Mouse (Mus musculus) stomach, embryonic 16.5 days (tissue): ENCODE data around the gene Sash1. TPM values are rescaled to one million over a fixed set of nuclear protein-coding genes. Genes with fewer than 3 reads are reported as not detected.
A peak's percentile ranks its signal among the peaks of the same experiment; 100 is the strongest.
"Not testable (repeated sequence)": the region's sequence is repeated elsewhere in the genome, so short reads cannot be mapped to it uniquely, and the experiment has no call there.

ENCODE experiments used
- ATAC-seq: fragments of 200-750 bp; cut with Nextera tagmentation; 2 replicates; pipeline ENCODE4 v1.8.0; 2017; ENCODE audit warnings: moderate number of reproducible peaks, moderate TSS enrichment; ENCODE audit not compliant: insufficient read depth, low FRiP score
- H3K27ac ChIP-seq: fragments of 300-500 bp; sonication (generic); 2 replicates; pipeline ENCODE4 v1.5.1; 2014; ENCODE audit warnings: low read length
- H3K27me3 ChIP-seq: fragments of 300-500 bp; sonication (generic); 2 replicates; pipeline ENCODE4 v1.6.1; 2014; ENCODE audit warnings: low read length, control low read depth, mixed read lengths; ENCODE audit not compliant: control insufficient read depth, insufficient read depth
- H3K36me3 ChIP-seq: fragments of 300-500 bp; sonication (generic); 2 replicates; pipeline ENCODE4 v1.6.1; 2014; ENCODE audit warnings: low read length; ENCODE audit not compliant: control insufficient read depth, insufficient read depth
- H3K4me1 ChIP-seq: fragments of 300-500 bp; sonication (generic); 2 replicates; pipeline ENCODE4 v1.6.1; 2014; ENCODE audit warnings: low read length, control low read depth, mixed read lengths; ENCODE audit not compliant: control insufficient read depth, insufficient read depth
- H3K4me2 ChIP-seq: fragments of 300-500 bp; sonication (generic); 2 replicates; pipeline ENCODE4 v1.6.1; 2014; ENCODE audit warnings: low read depth, low read length, mixed read lengths
- H3K4me3 ChIP-seq: fragments of 300-500 bp; sonication (generic); replicated peaks from 2 replicates; pipeline ENCODE4 v1.5.1; 2014; ENCODE audit warnings: mild to moderate bottlenecking, low read length
- H3K9ac ChIP-seq: fragments of 300-500 bp; sonication (generic); 2 replicates; pipeline ENCODE4 v1.6.1; 2014; ENCODE audit warnings: low read length
- H3K9me3 ChIP-seq: fragments of 300-500 bp; sonication (generic); replicated peaks from 2 replicates; pipeline ENCODE4 v1.6.1; 2016; ENCODE audit warnings: low read length, control low read depth; ENCODE audit not compliant: control insufficient read depth
- WGBS: fragments of 180-500 bp; shearing (Covaris S2); extraction: QIAGEN DNeasy Blood & Tissue Kit; methylation state at CpG from one replicate; pipeline ENCODE4 v1.1.7; 2014; 5-methylcytosine and 5-hydroxymethylcytosine counted together
- polyA plus RNA-seq: library from polyadenylated mRNA; unstranded; fragments of >200 nt; fragmentation: Nextera tagmentation; extraction: Ambion mirVana; gene quantifications from 2 replicates; pipeline ENCODE4 v1.2.1, GENCODE M21; 2015

The Sash1 gene
- polyA plus RNA-seq, 1 experiment from 2014 or later: 2.9 TPM

GRCm38 (mm10) chr10:8717171-8717570 is 168.7 kb downstream of the Sash1 start:
- H3K4me2 ChIP-seq: no peak overlapping the region
- H3K36me3 ChIP-seq: no peaks in the 10 kb centered on the region
- no peaks in the 10 kb centered on the region for H3K9me3 ChIP-seq
- H3K4me1 ChIP-seq: no peaks in the 10 kb centered on the region
- no peak overlapping the region for H3K9ac ChIP-seq
- ATAC-seq: no peak
- 78% methylated on average over 5 of the region's 5 CpGs for WGBS
- no peak overlapping the region for H3K4me3 ChIP-seq
- H3K27me3 ChIP-seq: no peaks in the 10 kb centered on the region
- H3K27ac ChIP-seq: no peak overlapping the region

- Histone ChIP-seq H3K27ac (no peak overlapping the region), H3K9me3 (no peaks in the 10 kb centered on the region), H3K9ac (no peak overlapping the region), H3K27me3 (no peaks in the 10 kb centered on the region), H3K36me3 (no peaks in the 10 kb centered on the region), H3K4me1 (no peaks in the 10 kb centered on the region), H3K4me3 (no peak overlapping the region), H3K4me2 (no peak overlapping the region)
- WGBS: 15% methylated on average over 12 of the region's 12 CpGs
- ATAC-seq: peak; percentile 62; the same call in 1 of the 2 replicates
These were observed 170.1 kb downstream of the Sash1 start for GRCm38 (mm10) chr10:8715679-8716284.

GRCm38 (mm10) chr10:8696636-8697035 is 189.2 kb downstream of the Sash1 start:
- not testable (repeated sequence) for H3K9ac ChIP-seq, H3K4me1 ChIP-seq, H3K4me3 ChIP-seq, ATAC-seq, H3K4me2 ChIP-seq, H3K27me3 ChIP-seq, H3K27ac ChIP-seq, H3K9me3 ChIP-seq, H3K36me3 ChIP-seq
- 97% methylated on average over 1 of the region's 1 CpGs for WGBS

- H3K27ac ChIP-seq: no peak overlapping the region
- H3K4me3 ChIP-seq: no peak overlapping the region
- H3K9me3 ChIP-seq: no peaks in the 10 kb centered on the region
- no peaks in the 10 kb centered on the region for H3K27me3 ChIP-seq
- no peak for ATAC-seq
- H3K4me1 ChIP-seq: no peaks in the 10 kb centered on the region
- H3K9ac ChIP-seq: no peak overlapping the region
- no peaks in the 10 kb centered on the region for H3K36me3 ChIP-seq
- H3K4me2 ChIP-seq: no peak overlapping the region
- WGBS: 84% methylated on average over 7 of the region's 7 CpGs
These were observed 191.8 kb downstream of the Sash1 start for GRCm38 (mm10) chr10:8693996-8694500.

GRCm38 (mm10) chr10:8693561-8693960 is 192.3 kb downstream of the Sash1 start:
- H3K4me2 ChIP-seq: no peak overlapping the region
- H3K27ac ChIP-seq: no peak overlapping the region
- H3K9ac ChIP-seq: no peak overlapping the region
- no peak overlapping the region for H3K4me3 ChIP-seq
- no peaks in the 10 kb centered on the region for H3K4me1 ChIP-seq
- ATAC-seq: no peak
- WGBS: 84% methylated on average over 4 of the region's 4 CpGs
- no peaks in the 10 kb centered on the region for H3K36me3 ChIP-seq
- H3K27me3 ChIP-seq: no peaks in the 10 kb centered on the region
- no peaks in the 10 kb centered on the region for H3K9me3 ChIP-seq

GRCm38 (mm10) chr10:8692531-8692930 is 193.3 kb downstream of the Sash1 start:
- Histone ChIP-seq H3K27ac (no peak overlapping the region), H3K4me3 (no peak overlapping the region), H3K4me2 (no peak overlapping the region), H3K9me3 (no peaks in the 10 kb centered on the region), H3K4me1 (no peaks in the 10 kb centered on the region), H3K27me3 (no peaks in the 10 kb centered on the region), H3K36me3 (no peaks in the 10 kb centered on the region), H3K9ac (no peak overlapping the region)
- 94% methylated on average over 2 of the region's 2 CpGs for WGBS
- no peak for ATAC-seq

GRCm38 (mm10) chr10:8686219-8686618 is 199.7 kb downstream of the Sash1 start:
- Histone ChIP-seq H3K9ac (no peak overlapping the region), H3K27ac (no peak overlapping the region), H3K4me2 (no peak overlapping the region), H3K9me3 (0 out of 2 replicates have a peak, but pooled peaks cover 5% of the 10 kb centered on the region), H3K4me1 (no peaks in the 10 kb centered on the region), H3K36me3 (no peaks in the 10 kb centered on the region), H3K27me3 (no peaks in the 10 kb centered on the region), H3K4me3 (no peak overlapping the region)
- ATAC-seq: no peak
- 93% methylated on average over 1 of the region's 1 CpGs for WGBS

GRCm38 (mm10) chr10:8685269-8685668 is 200.6 kb downstream of the Sash1 start:
- WGBS: 88% methylated on average over 7 of the region's 7 CpGs
- Histone ChIP-seq H3K4me3 (no peak overlapping the region), H3K4me1 (no peaks in the 10 kb centered on the region), H3K36me3 (no peaks in the 10 kb centered on the region), H3K9ac (no peak overlapping the region), H3K27me3 (no peaks in the 10 kb centered on the region), H3K4me2 (no peak overlapping the region), H3K9me3 (0 out of 2 replicates have a peak, but pooled peaks cover 5% of the 10 kb centered on the region), H3K27ac (no peak overlapping the region)
- ATAC-seq: no peak

GRCm38 (mm10) chr10:8682900-8683299 is 203.0 kb downstream of the Sash1 start:
- H3K9ac ChIP-seq: no peak overlapping the region
- no peak overlapping the region for H3K4me3 ChIP-seq
- no peak overlapping the region for H3K4me2 ChIP-seq
- WGBS: 16% methylated on average over 4 of the region's 4 CpGs
- no peak overlapping the region for H3K27ac ChIP-seq
- no peaks in the 10 kb centered on the region for H3K4me1 ChIP-seq
- 0 out of 2 replicates have a peak, but pooled peaks cover 5% of the 10 kb centered on the region for H3K9me3 ChIP-seq
- ATAC-seq: no peak
- H3K36me3 ChIP-seq: no peaks in the 10 kb centered on the region
- no peaks in the 10 kb centered on the region for H3K27me3 ChIP-seq
